Mouse (Mus musculus): ENCODE measurements around the gene Map2k2. TPM values are rescaled to one million over a fixed set of nuclear protein-coding genes. Genes with fewer than 3 reads are reported as not detected.

Gene Map2k2
- total and polyA plus RNA-seq, 2 experiments from 2014 or later: 204 to 309 TPM

DNA sequence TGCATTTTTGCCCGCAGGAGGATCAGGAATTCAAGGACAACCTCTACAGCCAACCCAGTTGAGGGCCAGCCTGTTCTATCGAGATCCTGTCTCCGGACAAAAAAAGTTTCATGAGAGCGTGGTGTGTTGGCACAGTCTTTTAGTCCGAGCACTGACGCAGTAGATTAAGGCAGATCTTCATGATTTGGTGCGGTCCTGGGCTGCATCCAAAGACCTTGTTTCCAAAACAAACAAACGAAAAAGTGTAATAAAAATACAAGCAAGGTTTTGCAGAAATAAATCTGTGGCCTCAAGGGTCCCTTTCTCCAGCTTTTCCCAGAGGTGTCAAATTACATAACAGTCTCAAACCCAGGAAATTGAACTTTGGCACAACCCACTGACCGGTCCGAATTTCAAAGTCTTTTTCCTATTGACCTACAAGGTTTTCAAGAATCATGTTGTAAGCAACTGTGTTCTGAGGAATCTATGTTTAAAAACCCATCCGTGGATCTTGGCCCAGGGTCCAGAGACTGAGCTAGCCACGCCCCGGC is 70.3 kb downstream of the Map2k2 start:
- Histone ChIP-seq H3K27ac (peak overlapping the region; percentile 71), H3K9me3 (ENCODE audit: low read length) (no peaks in the 10 kb centered on the region), H3K4me3 (ENCODE audit: low read length) (peak overlapping the region; percentile 93), H3K36me3 (ENCODE audit: insufficient read depth, low read length) (peaks cover 35% of the 10 kb centered on the region), H3K27me3 (ENCODE audit: insufficient read depth, low read length) (no peaks in the 10 kb centered on the region), H3K4me1 (ENCODE audit: insufficient read depth, low read length) (peaks cover 4% of the 10 kb centered on the region; the same call in 1 of the 2 replicates), H3K4me2 (ENCODE audit: low read depth, low read length) (peak overlapping the region; percentile 83), H3K9ac (replicated peaks; ENCODE audit: low read length) (peak overlapping the region; percentile 91; the same call in 1 of the 2 replicates)
- ATAC-seq (no peak), DNase-seq (ENCODE audit: low spot score) (no peak)
- no peak for TF ChIP-seq CTCF (IDR thresholded peaks at IDR 0.05; ENCODE audit: low read depth)
- WGBS: 2% methylated on average over 13 of the region's 13 CpGs

DNA sequence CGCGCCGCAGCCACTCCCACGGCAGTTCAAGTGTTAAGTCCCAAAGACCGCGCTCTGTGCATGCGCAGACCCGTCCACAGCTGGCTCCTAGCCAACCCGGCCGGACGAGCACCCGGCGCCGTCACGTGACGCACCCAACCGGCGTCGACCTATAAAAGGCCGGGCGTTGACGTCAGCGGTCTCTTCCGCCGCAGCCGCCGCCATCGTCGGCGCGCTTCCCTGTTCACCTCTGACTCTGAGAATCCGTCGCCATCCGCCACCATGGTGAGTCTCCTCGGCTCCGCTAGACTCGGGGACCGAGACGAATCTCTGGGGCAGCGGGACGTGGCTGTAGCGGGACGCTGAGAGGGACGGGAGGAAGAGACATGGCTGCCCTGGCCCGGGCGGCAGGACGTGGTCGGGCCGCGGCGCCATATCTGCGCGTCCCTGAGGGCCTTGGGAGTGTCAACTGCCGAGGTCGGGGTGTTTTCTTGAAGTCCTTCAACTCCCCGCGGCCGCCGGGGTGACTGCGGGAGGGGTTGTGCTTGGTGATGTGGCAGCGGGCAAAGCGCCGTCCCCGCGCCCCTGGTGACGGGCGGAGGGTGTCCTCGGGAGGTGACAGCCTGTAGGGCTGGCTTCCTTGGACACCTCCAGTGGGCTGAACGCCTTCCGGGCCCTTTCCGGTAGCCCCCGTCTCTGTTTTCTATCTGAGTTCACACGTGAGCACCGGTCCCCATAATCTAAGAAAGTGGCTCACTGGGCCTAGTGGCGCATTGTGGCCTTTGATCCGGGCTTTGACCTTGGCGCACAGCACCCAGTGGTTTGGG is 71.0 kb downstream of the Map2k2 start, which contains the start of gene Eef2:
Gene Eef2 (plus strand): TSS at position 166 of the 806 bp plus-strand sequence.
- peak within 1 kb of the TSS; percentile 96 for H3K27ac ChIP-seq
- peak; percentile 79 for ATAC-seq
- H3K9me3 ChIP-seq (ENCODE audit: low read length): no peaks in the 10 kb centered on the region
- WGBS: under 1% methylated on average over 77 of the region's 77 CpGs
- H3K36me3 ChIP-seq (ENCODE audit: insufficient read depth, low read length): peaks cover 41% of the 10 kb centered on the region
- H3K4me2 ChIP-seq (ENCODE audit: low read depth, low read length): peak within 1 kb of the TSS; percentile 83
- H3K4me1 ChIP-seq (ENCODE audit: insufficient read depth, low read length): peaks cover 4% of the 10 kb centered on the region; the same call in 1 of the 2 replicates
- H3K9ac ChIP-seq (replicated peaks; ENCODE audit: low read length): peak within 1 kb of the TSS; percentile 91
- peak within 1 kb of the TSS; percentile 93 for H3K4me3 ChIP-seq (ENCODE audit: low read length)
- TF ChIP-seq CTCF (IDR thresholded peaks at IDR 0.05; ENCODE audit: low read depth): peak; percentile 7; the same call in 1 of the 2 replicates
- peak; percentile 100 for DNase-seq (ENCODE audit: low spot score)
- no peaks in the 10 kb centered on the region for H3K27me3 ChIP-seq (ENCODE audit: insufficient read depth, low read length)

DNA sequence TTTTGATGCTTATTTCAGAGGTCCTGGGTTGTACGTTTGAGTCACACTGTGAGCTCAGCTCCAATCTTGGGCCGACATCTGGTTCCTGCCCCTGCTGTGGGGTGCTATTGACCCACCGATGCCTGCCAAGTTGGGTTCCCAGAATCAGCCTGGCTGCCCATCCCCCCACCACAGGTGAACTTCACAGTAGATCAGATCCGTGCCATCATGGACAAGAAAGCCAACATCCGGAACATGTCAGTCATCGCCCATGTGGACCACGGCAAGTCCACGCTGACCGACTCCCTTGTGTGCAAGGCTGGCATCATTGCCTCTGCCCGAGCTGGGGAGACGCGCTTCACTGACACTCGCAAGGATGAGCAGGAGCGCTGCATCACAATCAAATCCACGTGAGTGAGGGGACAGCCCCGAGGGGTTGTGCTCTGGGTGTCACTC is 71.8 kb downstream of the Map2k2 start:
- ATAC-seq (no peak), DNase-seq (ENCODE audit: low spot score) (peak; percentile 30)
- TF ChIP-seq CTCF (IDR thresholded peaks at IDR 0.05; ENCODE audit: low read depth): no peak
- no peaks in the 10 kb centered on the region for H3K27me3 ChIP-seq (ENCODE audit: insufficient read depth, low read length)
- H3K4me3 ChIP-seq (ENCODE audit: low read length): peak overlapping the region; percentile 93
- peak overlapping the region; percentile 91 for H3K9ac ChIP-seq (replicated peaks; ENCODE audit: low read length)
- H3K4me1 ChIP-seq (ENCODE audit: insufficient read depth, low read length): peaks cover 4% of the 10 kb centered on the region; the same call in 1 of the 2 replicates
- H3K4me2 ChIP-seq (ENCODE audit: low read depth, low read length): peak overlapping the region; percentile 83
- no peaks in the 10 kb centered on the region for H3K9me3 ChIP-seq (ENCODE audit: low read length)
- 8% methylated on average over 16 of the region's 16 CpGs for WGBS
- peak overlapping the region; percentile 96 for H3K27ac ChIP-seq
- peaks cover 49% of the 10 kb centered on the region for H3K36me3 ChIP-seq (ENCODE audit: insufficient read depth, low read length)

DNA sequence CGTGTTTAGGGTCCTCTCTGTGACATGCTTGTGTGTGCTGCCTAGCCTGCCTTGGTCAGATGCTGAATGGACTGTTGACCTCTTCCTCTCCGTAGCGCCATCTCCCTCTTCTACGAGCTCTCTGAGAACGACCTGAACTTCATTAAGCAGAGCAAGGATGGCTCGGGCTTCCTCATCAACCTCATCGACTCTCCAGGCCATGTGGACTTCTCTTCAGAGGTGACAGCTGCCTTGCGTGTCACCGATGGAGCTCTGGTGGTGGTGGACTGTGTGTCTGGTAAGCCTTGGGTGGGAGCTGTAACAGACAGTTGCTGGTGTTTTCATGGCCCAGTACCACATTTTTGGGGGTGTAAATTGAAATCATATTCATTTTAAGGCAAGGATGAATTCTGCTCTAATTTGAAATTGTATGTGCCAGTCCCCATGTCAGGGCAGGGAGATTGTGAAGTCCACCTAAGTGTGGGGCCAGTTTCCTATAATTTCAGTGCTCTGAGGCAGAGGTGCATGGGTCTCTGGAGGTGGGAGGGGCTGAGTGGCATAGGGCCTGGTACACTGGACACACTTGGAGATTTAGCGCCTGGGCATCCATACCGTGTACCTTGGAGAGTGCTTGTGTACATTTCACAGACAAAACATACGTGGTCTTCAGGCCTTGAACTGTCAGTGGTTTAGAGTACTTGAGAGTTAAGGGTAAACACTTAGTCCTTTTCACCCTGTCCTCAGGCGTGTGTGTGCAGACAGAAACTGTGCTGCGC is 72.4 kb downstream of the Map2k2 start:
- DNase-seq (ENCODE audit: low spot score) (no peak), ATAC-seq (no peak)
- no peak for TF ChIP-seq CTCF (IDR thresholded peaks at IDR 0.05; ENCODE audit: low read depth)
- 0 out of 2 replicates have a peak overlapping the region, but pooled peaks have one; percentile 96 for H3K27ac ChIP-seq
- peaks cover 4% of the 10 kb centered on the region; the same call in 1 of the 2 replicates for H3K4me1 ChIP-seq (ENCODE audit: insufficient read depth, low read length)
- peak overlapping the region; percentile 91 for H3K9ac ChIP-seq (replicated peaks; ENCODE audit: low read length)
- peaks cover 49% of the 10 kb centered on the region for H3K36me3 ChIP-seq (ENCODE audit: insufficient read depth, low read length)
- peak overlapping the region; percentile 93 for H3K4me3 ChIP-seq (ENCODE audit: low read length)
- 66% methylated on average over 14 of the region's 14 CpGs for WGBS
- peak overlapping the region; percentile 83 for H3K4me2 ChIP-seq (ENCODE audit: low read depth, low read length)
- H3K27me3 ChIP-seq (ENCODE audit: insufficient read depth, low read length): no peaks in the 10 kb centered on the region
- H3K9me3 ChIP-seq (ENCODE audit: low read length): no peaks in the 10 kb centered on the region

DNA sequence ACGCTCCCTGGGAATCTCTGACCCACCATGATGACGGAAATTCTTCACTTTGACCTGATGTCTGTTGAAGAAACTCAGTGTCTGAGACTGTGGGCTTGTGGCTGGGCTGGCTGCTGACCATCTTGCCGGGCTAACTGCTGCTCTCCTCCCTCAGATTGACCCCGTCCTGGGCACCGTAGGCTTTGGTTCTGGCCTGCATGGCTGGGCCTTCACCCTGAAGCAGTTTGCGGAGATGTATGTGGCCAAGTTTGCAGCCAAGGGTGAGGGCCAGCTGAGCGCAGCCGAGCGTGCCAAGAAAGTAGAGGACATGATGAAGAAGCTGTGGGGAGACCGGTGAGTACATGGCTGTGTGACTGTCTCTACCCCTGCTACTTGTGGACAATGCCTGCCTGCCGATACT is 73.2 kb downstream of the Map2k2 start:
- H3K9me3 ChIP-seq (ENCODE audit: low read length): no peaks in the 10 kb centered on the region
- no peak for TF ChIP-seq CTCF (IDR thresholded peaks at IDR 0.05; ENCODE audit: low read depth)
- WGBS: 91% methylated on average over 11 of the region's 11 CpGs
- H3K27me3 ChIP-seq (ENCODE audit: insufficient read depth, low read length): no peaks in the 10 kb centered on the region
- DNase-seq (ENCODE audit: low spot score): no peak
- no peak overlapping the region for H3K9ac ChIP-seq (replicated peaks; ENCODE audit: low read length)
- no peak overlapping the region for H3K27ac ChIP-seq
- no peak overlapping the region for H3K4me3 ChIP-seq (ENCODE audit: low read length)
- ATAC-seq: no peak
- no peak overlapping the region for H3K4me2 ChIP-seq (ENCODE audit: low read depth, low read length)
- peaks cover 4% of the 10 kb centered on the region; the same call in 1 of the 2 replicates for H3K4me1 ChIP-seq (ENCODE audit: insufficient read depth, low read length)
- peaks cover 49% of the 10 kb centered on the region for H3K36me3 ChIP-seq (ENCODE audit: insufficient read depth, low read length)

Measured in hindbrain, postnatal 0 days (tissue).